Mouse (Mus musculus): Measurements from ENCODE around the gene Mrpl17.

Gene Mrpl17

GRCm38 (mm10) chr7:105786506-105787284 is 24.2 kb downstream of the Mrpl17 start:
- DNase-seq (ENCODE audit: low spot score in 2 of 2): no peak

GRCm38 (mm10) chr7:105784556-105784955 is 26.3 kb downstream of the Mrpl17 start:
- DNase-seq (ENCODE audit: low spot score in 2 of 2): no peak

- DNase-seq (ENCODE audit: low spot score in 2 of 2): no peak
Observed at GRCm38 (mm10) chr7:105783861-105784260, 27.0 kb downstream of the Mrpl17 start.

GRCm38 (mm10) chr7:105778553-105779265 is 32.2 kb downstream of the Mrpl17 start:
- no peak for DNase-seq (ENCODE audit: low spot score in 2 of 2)

- DNase-seq (ENCODE audit: low spot score in 2 of 2): no peak
Observed at GRCm38 (mm10) chr7:105777797-105778552, 32.9 kb downstream of the Mrpl17 start.

GRCm38 (mm10) chr7:105777316-105777715 is 33.6 kb downstream of the Mrpl17 start:
- DNase-seq (ENCODE audit: low spot score in 2 of 2): no peak

- no peak for DNase-seq (ENCODE audit: low spot score in 2 of 2)
Observed at GRCm38 (mm10) chr7:105776026-105776425, 34.9 kb downstream of the Mrpl17 start.

GRCm38 (mm10) chr7:105774661-105775060 is 36.2 kb downstream of the Mrpl17 start:
- DNase-seq (ENCODE audit: low spot score in 2 of 2): no peak

- DNase-seq (ENCODE audit: low spot score in 2 of 2): no peak
Observed at GRCm38 (mm10) chr7:105773041-105773440, 37.9 kb downstream of the Mrpl17 start.

- DNase-seq (ENCODE audit: low spot score in 2 of 2): no peak
Observed at GRCm38 (mm10) chr7:105772331-105772730, 38.6 kb downstream of the Mrpl17 start.

GRCm38 (mm10) chr7:105769959-105770358 is 40.9 kb downstream of the Mrpl17 start:
- no peak for DNase-seq (ENCODE audit: low spot score in 2 of 2)

- DNase-seq (ENCODE audit: low spot score in 2 of 2): no peak
Observed at GRCm38 (mm10) chr7:105767729-105768165, 43.2 kb downstream of the Mrpl17 start.

GRCm38 (mm10) chr7:105764331-105764730 is 46.6 kb downstream of the Mrpl17 start:
- no peak for DNase-seq (ENCODE audit: low spot score in 2 of 2)

- DNase-seq (ENCODE audit: low spot score in 2 of 2): no peak
Observed at GRCm38 (mm10) chr7:105762517-105763270, 48.2 kb downstream of the Mrpl17 start.

- DNase-seq (ENCODE audit: low spot score in 2 of 2): no peak
Observed at GRCm38 (mm10) chr7:105761813-105762484, 49.0 kb downstream of the Mrpl17 start.

GRCm38 (mm10) chr7:105753281-105753680 is 57.6 kb downstream of the Mrpl17 start:
- no peak for DNase-seq (ENCODE audit: low spot score in 2 of 2)

Data from spleen, postnatal 14 days (tissue).